Mouse (Mus musculus) cerebellum, adult 8-10 months (tissue): ENCODE data around the gene Olfr91.
A peak's percentile ranks its signal among the peaks of the same experiment; 100 is the strongest.

Experiments
- DNase-seq: peaks from one replicate; pipeline ENCODE4 v3.0.0; 2022

Gene Olfr91

GRCm38 (mm10) chr17:37056957-37057356 is 41.1 kb downstream of the Olfr91 start:
- DNase-seq = no peak

- DNase-seq = no peak
These were observed 46.3 kb downstream of the Olfr91 start for GRCm38 (mm10) chr17:37051745-37052144.

GRCm38 (mm10) chr17:37050876-37051275 is 47.2 kb downstream of the Olfr91 start:
- peak; percentile 64 for DNase-seq

- DNase-seq = peak; percentile 93
These were observed 47.7 kb downstream of the Olfr91 start for GRCm38 (mm10) chr17:37050399-37050798.

GRCm38 (mm10) chr17:37049570-37050310 is 48.3 kb downstream of the Olfr91 start:
- peak; percentile 86 for DNase-seq

GRCm38 (mm10) chr17:37048383-37048782 is 49.7 kb downstream of the Olfr91 start:
- peak; percentile 48 for DNase-seq

GRCm38 (mm10) chr17:37047981-37048380 is 50.1 kb downstream of the Olfr91 start:
- no peak for DNase-seq

- peak; percentile 51 for DNase-seq
These were observed 50.6 kb downstream of the Olfr91 start for GRCm38 (mm10) chr17:37047332-37047976.

GRCm38 (mm10) chr17:37046312-37047112 is 51.6 kb downstream of the Olfr91 start:
- peak; percentile 73 for DNase-seq

GRCm38 (mm10) chr17:37045611-37046311 is 52.3 kb downstream of the Olfr91 start, which contains the start of gene Gabbr1:
Gabbr1 (plus strand) TSS chr17:37045966.
- DNase-seq = peak; percentile 85

GRCm38 (mm10) chr17:37044651-37045244 is 53.3 kb downstream of the Olfr91 start:
- DNase-seq = no peak
